Mouse (Mus musculus) gastrocnemius, postnatal 36 days (tissue): Measurements from ENCODE around the gene Dnaaf3. TPM values are rescaled to one million over a fixed set of nuclear protein-coding genes. Genes with fewer than 3 reads are reported as not detected.

ENCODE experiments used
- DNase-seq, 2 experiments: peaks; one replicate each; pipeline ENCODE4 v3.0.0; 2022
- intact Hi-C: fragments of 180-260 bp; cut with DNase I; formaldehyde crosslinking; loops from one replicate; pipeline ENCODE4 v1.15.1; 2025
- total RNA-seq, 2 experiments: library from RNA; stranded (reverse); gene quantifications; 2 replicates each; pipeline ENCODE4 v1.2.3; 2021

The Dnaaf3 gene
- total RNA-seq, 2 experiments from 2014 or later, result not detected

DNA sequence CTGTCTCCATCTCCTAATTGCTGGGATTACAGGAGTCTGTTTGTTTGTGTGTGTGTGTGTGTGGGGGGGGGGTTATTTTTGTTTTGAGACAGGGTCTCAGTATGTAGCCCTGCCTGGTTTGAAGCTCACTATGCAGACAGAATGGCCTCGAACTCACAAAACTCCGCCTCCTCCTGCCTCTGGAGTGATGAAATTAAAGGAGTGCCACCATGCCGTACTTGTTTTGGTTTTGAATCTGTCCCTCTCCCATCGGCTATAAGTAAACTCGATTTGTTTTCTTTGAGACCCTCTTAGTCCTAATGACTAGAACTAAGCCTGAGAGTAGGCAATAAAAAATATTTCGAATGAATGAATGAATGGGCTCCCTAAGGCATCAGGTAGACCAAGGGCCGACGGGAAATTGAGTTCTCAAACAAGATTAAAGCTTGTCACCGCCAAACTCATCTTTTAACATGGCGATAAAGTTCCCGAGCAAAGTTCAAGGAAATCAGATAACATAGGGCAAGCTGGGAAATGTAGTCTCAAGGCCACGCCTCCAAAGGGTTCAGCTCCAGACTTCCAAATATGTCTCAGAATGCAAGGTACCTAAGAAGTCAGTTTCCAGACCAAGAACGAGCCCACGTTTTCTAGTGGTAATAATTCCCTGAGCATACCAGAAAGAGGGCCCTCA is 29.7 kb downstream of the Dnaaf3 start:
- intact Hi-C loops, result loop anchor here (10.0 kb wide), 1 partner anchor 358 kb away; no protein-coding TSS in a partner anchor
- DNase-seq, result no peak

DNA sequence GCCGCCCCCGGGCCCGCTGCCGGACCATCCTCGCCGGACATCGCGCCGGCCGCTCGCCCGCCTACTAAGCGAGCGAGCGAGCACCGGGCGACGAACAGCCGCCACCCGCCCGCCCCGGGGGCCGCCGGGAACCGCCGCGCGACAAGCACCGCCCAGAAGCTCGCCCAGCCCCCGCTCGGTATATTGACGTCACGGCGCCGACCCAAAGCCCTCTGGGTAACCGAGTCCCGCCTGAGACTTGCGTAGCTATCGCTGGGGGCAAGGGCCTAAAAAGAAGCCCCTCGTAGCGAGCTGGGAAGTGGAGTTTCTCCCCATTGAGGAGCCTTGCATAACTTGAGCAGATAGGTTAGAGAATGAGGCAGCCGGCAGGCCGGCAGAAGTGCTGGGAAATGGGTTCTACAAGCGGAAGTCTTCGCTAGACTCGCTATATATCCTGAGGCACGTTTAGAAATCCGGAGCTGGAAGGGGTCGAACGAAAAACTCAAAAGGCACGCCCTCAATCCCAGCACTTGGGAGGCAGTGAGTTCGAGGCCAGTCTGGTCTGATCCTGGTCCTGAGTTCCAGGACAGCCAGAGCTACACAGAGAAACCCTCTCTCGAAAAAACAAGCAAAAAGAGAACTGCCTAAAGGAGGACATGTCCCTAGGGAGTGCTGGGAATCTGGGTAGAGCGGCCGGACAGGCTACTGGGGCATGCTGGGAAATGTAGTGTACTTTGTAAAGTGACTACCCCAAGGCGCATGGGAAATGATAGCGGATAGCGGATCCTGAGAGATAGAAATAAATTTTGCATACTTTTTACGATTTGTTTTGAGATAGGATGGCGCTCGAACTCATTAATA is 30.5 kb downstream of the Dnaaf3 start, which contains the start of gene Ppp1r12c:
Ppp1r12c (minus strand) TSS at position 123 of the 840 bp plus-strand sequence.
- intact Hi-C loops, result loop anchor here (10.0 kb wide), 1 partner anchor 357 kb away; no protein-coding TSS in a partner anchor
- peak; percentile 91 to 94 for DNase-seq

DNA sequence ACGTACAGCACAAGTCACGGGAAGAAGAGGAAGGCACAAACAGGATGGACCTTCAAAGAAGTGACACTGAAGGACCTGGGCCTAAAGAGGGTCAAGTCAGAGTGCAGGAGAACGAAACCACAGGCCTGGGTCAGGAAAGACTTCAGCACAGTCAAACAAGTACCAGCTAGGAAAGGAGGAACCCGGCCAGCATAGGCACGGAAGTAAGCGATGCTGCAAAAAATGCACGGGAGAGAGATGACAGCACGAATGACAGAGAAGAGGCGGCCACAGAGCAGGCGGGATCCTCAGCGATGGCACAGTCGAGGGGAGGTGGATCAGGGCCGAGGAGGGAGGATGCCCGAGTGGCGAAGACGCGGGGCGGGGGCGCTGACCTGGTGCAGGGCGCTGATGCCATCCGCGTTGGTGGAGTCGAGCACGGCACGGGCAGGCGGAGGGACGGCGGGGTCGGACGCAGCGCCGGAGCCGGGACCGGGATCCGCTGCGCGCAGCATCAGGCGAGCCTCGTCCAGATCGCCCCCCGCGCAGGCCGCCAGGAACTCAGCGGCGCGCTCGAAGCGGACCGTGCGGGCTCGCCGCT is 31.3 kb downstream of the Dnaaf3 start:
- peak in 1 of 2 experiments; percentile 46 for DNase-seq
- intact Hi-C loops, result loop anchor here (10.0 kb wide), 1 partner anchor 356 kb away; no protein-coding TSS in a partner anchor

DNA sequence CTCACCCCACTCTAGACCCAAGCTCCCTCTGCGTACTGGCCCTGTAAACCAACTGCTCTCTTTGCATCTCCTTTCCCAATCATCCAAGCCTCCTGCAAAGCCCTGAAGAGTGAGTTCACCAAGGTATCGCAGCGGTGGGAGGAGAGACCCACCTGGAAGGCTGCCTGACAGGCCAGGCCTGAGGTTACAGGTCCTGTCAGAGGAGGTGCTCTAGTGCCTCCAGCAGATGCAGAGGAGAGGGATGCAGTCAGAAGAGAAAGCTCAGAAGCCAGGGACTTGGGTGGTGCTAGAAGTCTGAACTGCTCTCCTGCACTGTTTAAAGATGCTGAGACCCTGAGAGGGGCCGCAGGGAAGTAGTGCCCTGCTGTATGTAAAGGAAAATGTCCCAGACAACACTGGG is 33.2 kb downstream of the Dnaaf3 start:
- intact Hi-C loops, result no loop called here
- DNase-seq, result no peak

DNA sequence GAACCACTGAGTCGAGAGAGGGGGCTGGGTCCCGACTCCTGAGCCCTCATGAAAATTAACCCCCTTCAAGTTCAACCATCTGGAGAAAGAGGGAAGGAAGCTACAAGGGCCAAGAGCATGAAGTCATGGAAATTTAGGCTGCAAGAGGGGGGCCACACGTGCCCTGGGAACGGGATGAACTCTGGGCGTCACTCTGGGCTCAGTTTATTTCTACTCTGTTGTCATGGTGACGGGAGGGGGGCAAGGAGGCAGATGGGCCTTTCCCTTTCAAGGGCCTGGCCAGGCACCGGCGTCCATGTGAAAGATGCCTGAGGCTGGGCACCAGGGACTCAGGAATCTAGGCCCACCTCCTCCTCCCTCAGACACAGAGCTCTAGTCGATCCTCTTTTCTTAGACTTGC is 34.0 kb downstream of the Dnaaf3 start:
- peak; percentile 52 to 69 for DNase-seq
- intact Hi-C loops, result no loop called here

DNA sequence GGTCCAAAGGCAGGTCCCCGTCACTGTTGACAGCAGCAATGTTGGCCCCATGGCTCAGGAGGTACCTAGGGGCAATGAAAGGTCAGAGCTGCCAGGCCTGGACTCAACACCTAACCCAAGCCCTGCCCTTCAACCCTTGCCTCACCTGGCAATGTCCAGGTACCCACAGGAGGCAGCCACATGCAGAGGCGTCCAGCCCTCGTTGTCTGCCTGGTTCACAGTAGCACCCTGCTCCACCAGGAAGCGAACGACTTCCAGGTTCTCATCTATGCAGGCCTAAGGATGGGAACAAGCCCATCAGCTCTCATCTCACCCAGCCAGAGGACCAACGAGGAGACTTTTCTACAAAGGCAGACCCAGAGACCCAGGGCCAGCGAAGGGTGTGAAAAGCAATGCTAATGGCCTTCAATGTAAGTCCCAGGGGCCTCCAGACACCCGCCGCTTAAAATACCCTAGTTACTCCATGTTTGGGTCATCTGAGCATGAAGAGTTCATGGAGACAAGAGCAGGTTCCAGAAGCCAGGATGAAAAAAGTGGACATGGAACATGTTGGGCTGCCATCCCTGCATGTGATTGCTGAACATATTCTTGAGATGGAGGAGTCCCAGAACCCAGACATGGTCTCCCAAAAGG is 34.9 kb downstream of the Dnaaf3 start:
- intact Hi-C loops, result no loop called here
- DNase-seq, result no peak

DNA sequence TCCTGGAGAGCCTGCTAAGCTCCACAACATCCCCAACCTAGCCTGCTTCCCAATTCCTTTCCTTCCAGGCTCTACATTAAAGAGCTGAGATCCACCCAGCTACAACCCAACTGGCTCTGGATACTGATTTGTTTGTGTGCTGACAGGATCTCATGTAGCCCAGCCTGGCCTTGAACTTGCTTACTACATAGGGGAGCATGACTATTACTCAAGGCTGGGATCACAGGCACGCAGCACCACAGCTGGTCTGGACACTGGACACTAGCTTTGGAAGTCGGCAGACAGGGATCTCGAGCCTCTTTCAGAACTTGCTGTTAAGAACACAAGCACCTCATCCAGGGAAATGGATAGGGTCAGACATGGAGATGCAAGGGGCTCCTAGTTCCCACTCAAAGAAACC is 35.8 kb downstream of the Dnaaf3 start:
- DNase-seq, result no peak
- intact Hi-C loops, result no loop called here

DNA sequence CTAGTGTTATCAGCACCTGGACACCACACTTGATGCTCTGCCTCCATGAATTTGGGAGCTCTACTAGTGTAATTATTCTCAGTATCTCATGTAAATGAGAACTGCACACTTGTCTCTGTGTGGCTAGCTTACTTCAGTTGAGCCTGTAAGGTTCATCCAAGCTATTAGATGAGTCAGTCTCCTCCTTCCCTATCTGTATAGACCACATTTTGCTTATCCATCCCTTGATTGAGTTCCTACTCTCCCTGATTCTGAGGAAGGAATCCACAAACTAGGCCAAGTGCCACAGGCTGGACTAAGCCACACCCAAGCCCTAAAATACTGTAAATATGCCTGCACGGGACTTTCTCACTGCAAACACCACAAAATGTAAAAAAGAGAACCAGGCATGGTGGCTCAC is 38.3 kb downstream of the Dnaaf3 start:
- intact Hi-C loops, result no loop called here
- no peak for DNase-seq

DNA sequence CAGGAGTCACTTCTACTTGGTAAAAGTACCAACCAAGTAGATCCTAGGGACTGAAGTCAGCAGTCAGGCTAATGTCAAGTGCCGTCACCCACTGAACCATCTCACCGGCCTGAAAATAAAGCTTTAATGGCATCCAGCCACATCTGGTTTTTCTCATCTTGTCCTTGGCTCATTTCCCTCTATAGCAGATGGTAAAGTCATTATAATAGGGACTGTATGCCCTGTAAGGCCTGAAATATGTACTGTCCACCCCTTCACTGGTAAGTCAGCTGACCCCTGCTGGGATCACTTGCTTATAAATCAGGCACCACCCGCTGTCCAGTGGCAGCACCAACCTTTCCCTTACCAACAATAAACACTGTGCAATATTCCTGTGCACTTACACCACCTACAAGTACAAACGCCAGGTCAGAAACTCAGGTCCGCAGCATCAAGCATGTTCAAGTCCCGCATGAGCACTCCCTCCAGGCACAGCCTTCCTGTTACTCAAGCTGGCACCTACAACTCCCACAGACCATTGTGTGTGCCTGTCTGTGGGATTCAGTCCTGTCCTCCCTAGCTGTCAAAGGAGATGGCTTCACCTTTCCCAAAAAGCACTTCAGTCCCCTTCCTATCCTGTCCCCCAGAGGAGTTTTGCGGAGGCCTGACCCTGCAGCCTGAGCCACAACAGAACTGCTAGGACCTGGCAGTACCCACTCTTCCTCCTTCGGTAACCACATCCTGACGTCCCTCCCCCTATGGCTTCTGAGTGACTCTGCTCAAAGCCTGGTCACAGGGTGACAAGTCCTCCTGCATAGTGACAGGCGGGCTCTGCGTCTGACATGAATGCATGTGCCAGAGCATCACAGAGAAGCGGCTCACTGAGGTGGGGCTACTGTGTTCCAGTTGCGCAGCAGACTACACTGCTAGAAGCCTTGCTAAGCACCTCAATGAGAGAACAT is 39.7 kb downstream of the Dnaaf3 start:
- no peak for DNase-seq
- intact Hi-C loops, result no loop called here

DNA sequence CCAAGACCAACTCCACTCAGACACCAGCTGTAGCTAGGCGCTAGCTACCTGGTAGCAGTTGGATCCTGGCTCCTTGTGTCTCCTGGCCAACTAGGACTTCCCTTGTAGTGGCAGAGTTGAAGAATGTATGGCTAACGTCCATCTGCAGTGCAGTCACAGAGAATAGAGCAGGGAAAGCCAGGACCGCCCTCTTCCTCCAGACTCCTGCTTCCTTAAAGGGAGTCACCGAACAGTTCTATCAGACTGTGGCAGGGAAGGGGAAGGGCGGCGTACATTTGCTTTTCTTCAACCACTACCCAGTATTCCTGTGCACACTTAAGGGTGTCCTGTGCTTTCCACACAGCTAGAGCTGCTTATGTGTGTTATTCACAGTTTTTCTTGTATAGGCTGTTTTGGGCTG is 40.9 kb downstream of the Dnaaf3 start:
- no peak for DNase-seq
- intact Hi-C loops, result no loop called here

DNA sequence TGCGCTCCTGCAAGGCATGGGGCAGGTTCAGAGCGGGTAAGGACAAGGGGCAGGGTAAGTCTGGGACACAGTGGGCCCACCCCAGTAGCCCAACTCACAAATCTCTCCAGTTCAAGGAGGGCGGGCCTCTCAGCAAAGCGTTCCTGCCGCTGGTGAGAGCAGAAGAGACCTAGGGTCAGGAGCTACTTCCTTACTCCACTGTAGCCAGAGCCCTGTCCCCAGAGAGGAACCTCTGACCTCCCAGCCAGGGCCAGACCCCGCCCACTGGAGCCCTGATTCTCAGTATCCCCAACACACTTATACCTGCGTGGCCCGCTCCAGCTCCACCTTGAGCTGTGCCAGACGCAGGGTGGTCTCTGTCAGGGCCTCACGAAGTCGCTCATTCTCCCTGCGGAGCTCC is 50.0 kb downstream of the Dnaaf3 start:
- intact Hi-C loops, result no loop called here
- no peak for DNase-seq

DNA sequence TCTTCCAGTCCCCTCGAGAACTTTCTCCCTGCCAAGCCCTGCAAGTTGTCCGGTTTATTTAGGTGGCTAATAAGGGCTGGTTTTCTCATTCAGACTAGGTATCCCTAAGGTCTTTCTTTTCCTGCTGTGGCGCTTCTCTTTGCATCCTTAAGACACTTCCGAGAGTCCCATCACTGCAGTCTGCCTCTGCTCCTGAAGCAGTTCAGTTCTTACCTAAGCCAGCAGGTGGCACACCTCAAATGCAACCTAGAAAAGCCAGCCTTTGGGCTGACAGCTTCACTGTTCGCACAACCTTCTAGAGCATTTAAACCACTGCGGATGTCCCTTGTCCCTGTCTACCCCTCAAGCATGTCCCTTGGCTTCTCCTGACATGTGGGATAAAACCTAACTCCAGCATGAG is 52.6 kb downstream of the Dnaaf3 start:
- intact Hi-C loops, result no loop called here
- DNase-seq, result no peak

DNA sequence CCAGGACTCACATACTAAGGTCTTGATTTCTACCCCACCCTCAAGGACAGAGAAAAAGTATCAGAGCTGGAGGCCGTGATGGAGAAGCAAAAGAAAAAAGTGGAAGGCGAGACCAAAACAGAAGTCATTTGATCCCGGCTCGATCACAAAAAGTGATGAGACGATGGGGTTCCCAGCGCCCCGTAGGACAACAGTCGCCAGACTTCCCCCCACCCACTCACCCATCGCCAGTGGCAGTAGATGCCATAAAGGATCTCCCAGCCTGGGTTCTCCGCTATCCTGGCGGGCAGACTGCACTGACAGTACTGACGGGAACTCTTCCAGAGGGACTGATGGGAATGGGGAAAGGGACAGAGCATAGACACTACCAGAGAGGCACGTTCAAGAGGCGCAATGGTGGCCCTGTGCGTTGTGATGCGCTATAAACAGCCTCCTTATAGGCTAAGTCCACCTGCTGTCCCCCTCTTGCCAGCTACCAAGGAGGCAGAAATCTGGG is 53.4 kb downstream of the Dnaaf3 start:
- intact Hi-C loops, result no loop called here
- DNase-seq, result no peak

DNA sequence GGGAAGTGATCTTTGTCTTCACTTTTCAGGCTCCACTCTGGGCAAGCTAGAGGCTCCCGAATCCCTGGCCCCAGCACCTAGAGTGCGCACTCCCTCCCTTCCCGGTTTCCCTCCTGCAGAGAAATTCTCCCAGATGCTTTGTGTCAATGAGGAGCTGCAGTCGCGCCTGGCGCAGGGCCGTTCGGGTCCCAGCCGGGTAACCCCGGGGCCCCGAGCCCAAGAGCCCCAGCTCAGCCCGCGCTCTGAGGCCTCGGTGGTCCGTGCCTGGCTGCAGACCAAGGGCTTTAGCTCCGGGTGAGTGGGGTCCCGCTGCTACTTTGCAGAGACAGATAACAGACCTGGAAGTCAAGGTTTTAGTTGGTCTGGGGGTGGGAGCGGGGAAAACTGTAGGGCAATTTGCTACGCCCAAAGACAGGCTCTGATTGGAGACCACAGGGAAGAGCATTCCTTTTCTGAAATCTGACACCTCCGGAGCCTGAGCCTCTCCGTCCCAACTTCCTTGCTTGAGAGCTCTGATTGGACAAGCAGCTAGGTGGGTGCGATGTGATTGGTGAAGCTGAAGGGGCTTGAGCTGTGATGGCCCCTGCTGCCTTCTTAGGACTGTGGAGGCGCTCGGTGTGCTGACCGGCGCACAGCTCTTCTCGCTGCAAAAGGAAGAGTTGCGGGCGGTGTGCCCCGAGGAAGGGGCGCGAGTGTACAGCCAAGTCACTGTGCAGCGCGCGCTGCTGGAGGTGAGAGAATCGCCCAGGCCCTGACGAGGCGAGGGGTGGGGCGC is 54.0 kb downstream of the Dnaaf3 start:
- intact Hi-C loops, result no loop called here
- peak; percentile 65 to 70 for DNase-seq

DNA sequence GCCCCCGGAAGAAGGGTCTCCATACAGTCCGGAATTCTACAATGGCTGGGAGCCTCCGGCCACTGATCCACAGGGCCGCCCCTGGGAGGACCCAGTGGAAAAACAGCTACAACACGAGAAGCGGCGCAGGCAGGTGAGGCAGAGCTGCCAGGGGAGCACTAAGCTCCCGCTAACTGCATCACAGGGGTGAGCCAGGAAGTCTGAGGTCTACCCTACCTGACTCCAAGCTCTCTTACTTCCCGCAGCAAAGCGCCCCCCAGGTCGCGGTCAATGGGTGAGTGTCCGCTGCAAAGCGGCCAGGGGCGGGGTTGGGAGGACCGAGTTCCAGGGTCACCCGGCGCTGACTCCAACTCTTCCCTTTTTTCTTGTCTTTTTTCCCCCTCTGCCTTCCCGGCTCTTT is 58.3 kb downstream of the Dnaaf3 start:
- intact Hi-C loops, result no loop called here
- no peak for DNase-seq
